In the genomic region with DNA sequence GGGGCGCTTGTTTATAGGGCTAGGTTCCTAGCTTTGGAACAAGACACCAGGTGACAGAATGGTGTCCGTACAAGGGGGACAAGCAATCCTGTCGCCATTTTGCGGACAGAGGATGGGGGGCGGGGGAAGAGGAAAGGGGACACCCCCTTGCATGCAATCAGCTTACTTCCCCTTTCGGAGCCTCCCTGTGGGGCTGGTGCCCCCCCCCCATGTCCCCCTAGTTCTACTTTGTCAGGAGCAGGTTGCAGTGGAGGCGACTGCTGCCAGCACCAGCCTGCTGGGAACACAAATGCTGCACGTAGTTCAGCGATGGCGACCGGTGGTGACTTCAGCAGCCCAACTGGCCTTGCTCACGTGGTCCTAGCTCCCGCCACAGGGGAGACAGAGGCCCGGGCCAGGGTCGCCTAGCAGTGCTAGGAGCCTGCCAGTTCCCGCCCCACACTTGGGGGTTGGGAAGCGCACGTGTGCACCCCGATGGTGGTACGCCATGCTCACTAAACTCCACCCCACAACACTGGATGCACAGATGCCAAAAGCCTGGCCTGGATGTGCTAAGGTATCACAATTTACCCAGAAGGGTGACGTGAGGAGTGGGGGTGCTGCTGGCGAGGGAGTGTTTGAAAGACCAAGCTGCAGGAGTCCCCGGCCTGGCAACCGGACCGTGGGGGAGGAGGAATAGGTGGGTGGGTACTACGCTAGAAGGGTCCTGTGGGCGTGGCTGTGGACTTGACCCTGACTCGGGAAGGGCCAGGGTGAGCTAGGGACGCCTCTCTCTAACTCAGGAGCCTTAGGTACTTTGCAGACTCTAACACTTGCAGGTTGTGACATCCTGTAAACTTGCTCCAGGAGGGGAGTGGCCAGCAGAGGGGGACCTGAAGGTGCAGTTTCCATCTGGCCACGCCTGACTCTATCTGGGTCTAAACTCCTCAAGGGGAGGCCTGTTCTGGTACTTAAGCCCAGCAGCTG, we compare ENCODE assay signal across 8 mouse cellular contexts. TPM values are rescaled to one million over a fixed set of nuclear protein-coding genes. Genes with fewer than 3 reads are reported as not detected.
DNase-seq lines count a peak whose midpoint lies in the region; ATAC-seq and TF ChIP-seq lines count a peak whose summit lies in the region.

No protein-coding gene starts in this region.

- peak overlapping the region; percentile 2; the same call in 1 of the 2 replicates for H3K27ac ChIP-seq in cerebellum, adult 2 months (ENCODE audit: insufficient read depth, low read length)
- H3K27ac ChIP-seq in embryonic facial prominence, embryonic 12.5 days = peak overlapping the region; percentile 46; the same call in 1 of the 2 replicates
- no peak overlapping the region for H3K27ac ChIP-seq in intestine, postnatal 0 days (ENCODE audit: low read depth, low read length)
- no peak overlapping the region for H3K27ac ChIP-seq in midbrain, embryonic 11.5 days (ENCODE audit: low read depth, low read length)

- no peak for TF ChIP-seq CTCF in cerebellum, adult 2 months (IDR thresholded peaks at IDR 0.05; ENCODE audit: borderline replicate concordance, insufficient read depth, low read depth, low read length)
- no peak; the same call in 1 of the 2 replicates for TF ChIP-seq CTCF in intestine, postnatal 0 days (IDR thresholded peaks at IDR 0.05; ENCODE audit: low read depth)

- peak; percentile 35 to 55 for DNase-seq in cerebellum, adult 2 months
- DNase-seq in cerebellum, adult 9-10 months = no peak
- DNase-seq in A20 (ENCODE audit: low read depth, low spot score) = peak; percentile 86
- DNase-seq in midbrain, embryonic 11.5 days (ENCODE audit: low spot score, missing footprints) = no peak
- DNase-seq in adrenal gland, postnatal 10 days = no peak
- no peak for DNase-seq in urinary bladder, postnatal 14 days (ENCODE audit: low spot score)

- no peaks in the 10 kb centered on the region for H3K27me3 ChIP-seq in cerebellum, adult 2 months (ENCODE audit: control insufficient read depth, insufficient read depth, low read length)
- H3K27me3 ChIP-seq in embryonic facial prominence, embryonic 12.5 days = no peaks in the 10 kb centered on the region
- H3K27me3 ChIP-seq in intestine, postnatal 0 days (replicated peaks; ENCODE audit: control insufficient read depth, insufficient read depth, low read length) = no peaks in the 10 kb centered on the region
- no peaks in the 10 kb centered on the region for H3K27me3 ChIP-seq in midbrain, embryonic 11.5 days (ENCODE audit: control insufficient read depth, insufficient read depth, low read length)

- H3K4me1 ChIP-seq in cerebellum, adult 2 months (ENCODE audit: control insufficient read depth, insufficient read depth, low read length) = peaks cover 14% of the 10 kb centered on the region
- peaks cover 52% of the 10 kb centered on the region for H3K4me1 ChIP-seq in embryonic facial prominence, embryonic 12.5 days
- peaks cover 20% of the 10 kb centered on the region; the same call in 1 of the 2 replicates for H3K4me1 ChIP-seq in intestine, postnatal 0 days (replicated peaks; ENCODE audit: control insufficient read depth, insufficient read depth, low read length)
- H3K4me1 ChIP-seq in midbrain, embryonic 11.5 days (ENCODE audit: control insufficient read depth, insufficient read depth, low read length) = peaks cover 28% of the 10 kb centered on the region

- 0 out of 2 replicates have a peak, but pooled peaks have one; percentile 6 for ATAC-seq in embryonic facial prominence, embryonic 12.5 days (ENCODE audit: insufficient number of reproducible peaks, insufficient read depth, low FRiP score, low TSS enrichment)
- peak; percentile 28; the same call in 1 of the 2 replicates for ATAC-seq in intestine, postnatal 0 days
- ATAC-seq in midbrain, embryonic 11.5 days (ENCODE audit: low FRiP score) = peak; percentile 25; the same call in 1 of the 2 replicates

- peak overlapping the region; percentile 56 for H3K9ac ChIP-seq in embryonic facial prominence, embryonic 12.5 days
- H3K9ac ChIP-seq in intestine, postnatal 0 days (ENCODE audit: low read depth, low read length) = peak overlapping the region; percentile 31; the same call in 1 of the 2 replicates
- H3K9ac ChIP-seq in midbrain, embryonic 11.5 days (ENCODE audit: low read length) = peak overlapping the region; percentile 48

- 19% methylated on average over 30 of the region's 30 CpGs for WGBS in cerebellum, adult 2 months
- WGBS in embryonic facial prominence, embryonic 12.5 days = 21% methylated on average over 30 of the region's 30 CpGs
- 29% methylated on average over 30 of the region's 30 CpGs for WGBS in intestine, postnatal 0 days
- 16% methylated on average over 30 of the region's 30 CpGs for WGBS in midbrain, embryonic 11.5 days

- H3K4me3 ChIP-seq in cerebellum, adult 2 months (replicated peaks; ENCODE audit: insufficient read depth, low read depth, low read length) = peak overlapping the region; percentile 23
- H3K4me3 ChIP-seq in embryonic facial prominence, embryonic 12.5 days = peak overlapping the region; percentile 19; the same call in 1 of the 2 replicates
- no peak overlapping the region for H3K4me3 ChIP-seq in intestine, postnatal 0 days (ENCODE audit: low read depth, low read length)
- peak overlapping the region; percentile 4; the same call in 1 of the 2 replicates for H3K4me3 ChIP-seq in midbrain, embryonic 11.5 days (ENCODE audit: low read depth, low read length)

- H3K4me2 ChIP-seq in embryonic facial prominence, embryonic 12.5 days (replicated peaks) = peak overlapping the region; percentile 43
- H3K4me2 ChIP-seq in intestine, postnatal 0 days (replicated peaks; ENCODE audit: low read depth) = peak overlapping the region; percentile 27; the same call in 1 of the 2 replicates
- H3K4me2 ChIP-seq in midbrain, embryonic 11.5 days = peak overlapping the region; percentile 36

- H3K36me3 ChIP-seq in embryonic facial prominence, embryonic 12.5 days = peaks cover 6% of the 10 kb centered on the region
- peaks cover 8% of the 10 kb centered on the region; the same call in 1 of the 2 replicates for H3K36me3 ChIP-seq in intestine, postnatal 0 days (ENCODE audit: control insufficient read depth, insufficient read depth)
- 0 out of 2 replicates have a peak, but pooled peaks cover 2% of the 10 kb centered on the region for H3K36me3 ChIP-seq in midbrain, embryonic 11.5 days (ENCODE audit: control insufficient read depth, insufficient read depth, low read length)

- no peaks in the 10 kb centered on the region for H3K9me3 ChIP-seq in embryonic facial prominence, embryonic 12.5 days
- no peaks in the 10 kb centered on the region for H3K9me3 ChIP-seq in intestine, postnatal 0 days (ENCODE audit: control insufficient read depth)
- no peaks in the 10 kb centered on the region for H3K9me3 ChIP-seq in midbrain, embryonic 11.5 days (ENCODE audit: control insufficient read depth, low read length)

- no peak for TF ChIP-seq POLR2A in cerebellum, adult 2 months (IDR thresholded peaks at IDR 0.05; ENCODE audit: borderline replicate concordance, insufficient read depth, low read length)

RNA-seq across cellular contexts. Expression of a gene that starts 6.0 kb away (rescaled TPM):
- polyA plus RNA-seq in cerebellum, adult 2 months (2012; rRNA removed) = 9.5 and 10.6 TPM in 2 replicates
- polyA plus RNA-seq in embryonic facial prominence, embryonic 12.5 days (2016; fragmentation: Nextera tagmentation; extraction: Ambion mirVana) = 12.4 and 12.5 TPM in 2 replicates
- 4.8 and 5.3 TPM in 2 replicates for polyA plus RNA-seq in intestine, postnatal 0 days (2015; fragmentation: Nextera tagmentation; extraction: Ambion mirVana)
- 3.1 and 3.2 TPM in 2 replicates for polyA plus RNA-seq in midbrain, embryonic 11.5 days (2014; fragmentation: Nextera tagmentation; extraction: Ambion mirVana)
- total RNA-seq in adrenal gland, postnatal 10 days (2021) = 10 to 100 TPM; 12.4 to 14.1 TPM

RNA-seq across cellular contexts. Expression of a gene that starts 9.8 kb away (rescaled TPM):
- polyA plus RNA-seq in cerebellum, adult 2 months (2012; rRNA removed) = 44.4 and 47.5 TPM in 2 replicates
- 32.9 and 33.1 TPM in 2 replicates for polyA plus RNA-seq in embryonic facial prominence, embryonic 12.5 days (2016; fragmentation: Nextera tagmentation; extraction: Ambion mirVana)
- polyA plus RNA-seq in intestine, postnatal 0 days (2015; fragmentation: Nextera tagmentation; extraction: Ambion mirVana) = 9.1 and 10.1 TPM in 2 replicates
- 21.6 and 23.5 TPM in 2 replicates for polyA plus RNA-seq in midbrain, embryonic 11.5 days (2014; fragmentation: Nextera tagmentation; extraction: Ambion mirVana)
- 10 to 100 TPM; 31.9 to 44.5 TPM for total RNA-seq in adrenal gland, postnatal 10 days (2021)

RNA-seq across cellular contexts. Expression of a gene that starts 19.0 kb away (rescaled TPM):
- polyA plus RNA-seq in cerebellum, adult 2 months (2012; rRNA removed) = 230 and 232 TPM in 2 replicates
- polyA plus RNA-seq in embryonic facial prominence, embryonic 12.5 days (2016; fragmentation: Nextera tagmentation; extraction: Ambion mirVana) = 123 and 125 TPM in 2 replicates
- 116 and 117 TPM in 2 replicates for polyA plus RNA-seq in intestine, postnatal 0 days (2015; fragmentation: Nextera tagmentation; extraction: Ambion mirVana)
- polyA plus RNA-seq in midbrain, embryonic 11.5 days (2014; fragmentation: Nextera tagmentation; extraction: Ambion mirVana) = 90.8 and 109 TPM in 2 replicates
- 100 to 1,000 TPM; 108 to 113 TPM for total RNA-seq in adrenal gland, postnatal 10 days (2021)

RNA-seq across cellular contexts. Expression of a gene that starts 31.5 kb away (rescaled TPM):
- polyA plus RNA-seq in cerebellum, adult 2 months (2012; rRNA removed) = 57.9 and 62.0 TPM in 2 replicates
- polyA plus RNA-seq in embryonic facial prominence, embryonic 12.5 days (2016; fragmentation: Nextera tagmentation; extraction: Ambion mirVana) = 77.4 and 80.6 TPM in 2 replicates
- polyA plus RNA-seq in intestine, postnatal 0 days (2015; fragmentation: Nextera tagmentation; extraction: Ambion mirVana) = 86.5 and 88.5 TPM in 2 replicates
- polyA plus RNA-seq in midbrain, embryonic 11.5 days (2014; fragmentation: Nextera tagmentation; extraction: Ambion mirVana) = 60.2 and 62.3 TPM in 2 replicates
- total RNA-seq in adrenal gland, postnatal 10 days (2021) = 10 to 100 TPM; 41.8 to 42.3 TPM

RNA-seq across cellular contexts. Expression of a gene that starts 31.5 kb away (rescaled TPM):
- polyA plus RNA-seq in cerebellum, adult 2 months (2012; rRNA removed) = 7.0 and 7.5 TPM in 2 replicates
- polyA plus RNA-seq in embryonic facial prominence, embryonic 12.5 days (2016; fragmentation: Nextera tagmentation; extraction: Ambion mirVana) = 7.0 and 7.8 TPM in 2 replicates
- 5.4 and 6.6 TPM in 2 replicates for polyA plus RNA-seq in intestine, postnatal 0 days (2015; fragmentation: Nextera tagmentation; extraction: Ambion mirVana)
- polyA plus RNA-seq in midbrain, embryonic 11.5 days (2014; fragmentation: Nextera tagmentation; extraction: Ambion mirVana) = 5.4 and 6.9 TPM in 2 replicates
- total RNA-seq in adrenal gland, postnatal 10 days (2021) = 1 to 10 TPM; 3.9 to 5.1 TPM

Comparison
In these comparisons a context has a peak if more than half of its experiments do, and no peak if none do; other contexts are left out.
1. DNase-seq: peak in cerebellum, adult 2 months (2 of 2) and A20 (single experiment); none in cerebellum, adult 9-10 months (single experiment), midbrain, embryonic 11.5 days (single experiment), adrenal gland, postnatal 10 days (single experiment) and urinary bladder, postnatal 14 days (single experiment).
2. H3K27ac ChIP-seq: peak in cerebellum, adult 2 months (single experiment) and embryonic facial prominence, embryonic 12.5 days (single experiment); none in intestine, postnatal 0 days (single experiment) and midbrain, embryonic 11.5 days (single experiment).
3. Peak in every context shown above with its lines, with median percentiles within 50 percentile points of each other: ATAC-seq, H3K4me2 ChIP-seq and H3K9ac ChIP-seq.